Mouse (Mus musculus) embryonic fibroblast, embryonic 13.5 days (primary cell): Measurements from ENCODE around the gene Atp6v0e.

Source experiments
- CTCF ChIP-seq: IDR thresholded peaks from 2 replicates; pipeline ENCODE4 v1.5.1; 2011; ENCODE audit warnings: mild to moderate bottlenecking, control low read depth, low read length, moderate library complexity, borderline replicate concordance; ENCODE audit not compliant: insufficient read depth
- POLR2A ChIP-seq: IDR thresholded peaks from 2 replicates; pipeline ENCODE4 v1.6.1; 2011; ENCODE audit warnings: low read depth, mild to moderate bottlenecking, control low read depth, low read length, moderate library complexity

- no peak for TF ChIP-seq CTCF
- no peak for TF ChIP-seq POLR2A
Measured at GRCm38 (mm10) chr17:26618498-26618897, 44.5 kb upstream of the Atp6v0e start.
